Mouse (Mus musculus): Measurements from ENCODE around the gene N6amt1.

The N6amt1 gene

GRCm38 (mm10) chr16:87384366-87384765, 30.4 kb downstream of the N6amt1 start:
- DNase-seq (ENCODE audit: low spot score in 2 of 2): no peak

GRCm38 (mm10) chr16:87387444-87387977, 33.5 kb downstream of the N6amt1 start:
- peak in 1 of 2 experiments; percentile 8 for DNase-seq (ENCODE audit: low spot score in 2 of 2)

GRCm38 (mm10) chr16:87393813-87394548, 40.0 kb downstream of the N6amt1 start:
- peak; percentile 78 to 82 for DNase-seq (ENCODE audit: low spot score in 2 of 2)

DNA sequence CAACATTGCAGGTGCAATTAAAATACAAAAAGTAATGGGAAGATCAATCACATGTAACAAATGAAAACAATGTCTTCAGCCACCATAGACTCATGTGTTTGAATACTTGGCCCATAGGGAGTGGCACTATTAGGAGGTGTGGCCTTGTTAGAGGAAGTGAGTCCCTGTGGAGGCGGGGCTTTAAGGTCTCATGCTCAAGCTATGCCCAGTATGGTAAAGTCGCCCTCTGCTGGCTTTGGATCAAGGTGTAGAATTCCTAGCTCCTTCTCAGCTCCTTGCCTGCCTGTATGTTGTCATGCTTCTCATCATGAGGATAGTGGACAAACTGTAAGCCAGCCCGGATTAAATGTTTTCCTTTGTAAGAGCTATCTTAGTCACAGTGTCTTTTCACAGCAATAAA, 51.0 kb downstream of the N6amt1 start:
- no peak for DNase-seq (ENCODE audit: low spot score in 2 of 2)

All from right cerebral cortex, adult 2 months (tissue).